Mouse (Mus musculus) adrenal gland, postnatal 10 days (tissue): ENCODE results near the gene Masp1. TPM values are rescaled to one million over a fixed set of nuclear protein-coding genes. Genes with fewer than 3 reads are reported as not detected.

ENCODE experiments used
- DNase-seq: peaks from one replicate; pipeline ENCODE4 v3.0.0; 2021; ENCODE audit warnings: mixed read lengths
- total RNA-seq, 2 experiments: library from RNA; stranded (reverse); gene quantifications; 2 replicates each; pipeline ENCODE4 v1.2.3; 2021

Gene Masp1
- total RNA-seq, 2 experiments from 2014 or later: 54.2 to 65.3 TPM

DNA sequence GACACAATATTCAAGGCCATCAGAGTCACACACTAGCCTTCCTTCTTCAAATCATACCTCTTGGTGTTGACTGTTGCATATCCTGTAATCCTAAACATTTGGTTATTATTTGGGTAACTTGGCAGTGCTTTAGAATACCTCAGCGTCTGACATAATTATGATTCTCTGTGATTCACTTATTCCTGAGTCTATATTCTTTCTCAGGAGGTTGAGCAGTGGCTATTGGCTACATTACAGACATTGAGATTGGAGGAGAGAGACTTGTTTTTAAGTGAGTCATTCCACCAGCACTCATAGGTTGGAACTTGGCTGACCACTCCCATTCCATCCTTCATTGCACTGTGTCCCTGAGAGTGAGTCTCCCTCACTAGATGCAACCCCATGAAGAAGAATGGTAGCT is 7.2 kb downstream of the Masp1 start:
- no peak for DNase-seq

DNA sequence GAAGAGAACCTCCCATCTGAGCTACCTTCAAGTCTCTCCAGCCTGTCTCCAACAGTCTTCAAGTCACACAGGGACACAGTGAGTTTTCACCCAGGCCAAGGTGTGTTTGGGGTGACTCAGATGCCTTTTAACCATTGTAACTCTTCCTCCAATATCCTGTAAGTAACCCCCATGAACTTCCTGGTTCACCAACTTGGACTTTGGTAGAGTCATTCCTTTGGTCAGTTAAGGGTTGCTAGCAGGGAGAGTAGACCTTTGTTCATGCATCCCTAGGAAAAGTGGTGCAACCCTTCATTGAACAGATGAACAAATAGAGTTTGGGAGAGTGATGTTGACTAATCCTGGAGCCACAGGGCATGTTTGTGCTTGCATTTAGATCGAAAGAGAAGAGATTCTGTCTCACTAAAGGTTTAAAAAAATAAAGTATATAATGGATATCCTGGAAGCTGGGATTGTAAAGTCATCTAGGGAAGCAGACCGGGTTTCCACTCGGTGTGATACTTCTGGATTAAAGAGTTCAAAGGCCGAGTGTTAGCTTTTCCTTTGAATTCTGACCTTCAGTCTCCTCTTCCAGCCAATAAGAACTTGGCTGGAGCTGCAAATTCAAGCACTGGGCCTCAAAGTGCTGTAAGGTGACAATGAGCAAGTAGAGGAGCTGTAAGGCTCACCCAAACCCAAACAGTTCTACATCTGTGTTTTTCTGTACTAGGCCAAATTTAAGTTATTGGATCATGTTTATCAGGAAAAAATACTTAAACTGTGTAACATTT is 9.3 kb downstream of the Masp1 start:
- no peak for DNase-seq

DNA sequence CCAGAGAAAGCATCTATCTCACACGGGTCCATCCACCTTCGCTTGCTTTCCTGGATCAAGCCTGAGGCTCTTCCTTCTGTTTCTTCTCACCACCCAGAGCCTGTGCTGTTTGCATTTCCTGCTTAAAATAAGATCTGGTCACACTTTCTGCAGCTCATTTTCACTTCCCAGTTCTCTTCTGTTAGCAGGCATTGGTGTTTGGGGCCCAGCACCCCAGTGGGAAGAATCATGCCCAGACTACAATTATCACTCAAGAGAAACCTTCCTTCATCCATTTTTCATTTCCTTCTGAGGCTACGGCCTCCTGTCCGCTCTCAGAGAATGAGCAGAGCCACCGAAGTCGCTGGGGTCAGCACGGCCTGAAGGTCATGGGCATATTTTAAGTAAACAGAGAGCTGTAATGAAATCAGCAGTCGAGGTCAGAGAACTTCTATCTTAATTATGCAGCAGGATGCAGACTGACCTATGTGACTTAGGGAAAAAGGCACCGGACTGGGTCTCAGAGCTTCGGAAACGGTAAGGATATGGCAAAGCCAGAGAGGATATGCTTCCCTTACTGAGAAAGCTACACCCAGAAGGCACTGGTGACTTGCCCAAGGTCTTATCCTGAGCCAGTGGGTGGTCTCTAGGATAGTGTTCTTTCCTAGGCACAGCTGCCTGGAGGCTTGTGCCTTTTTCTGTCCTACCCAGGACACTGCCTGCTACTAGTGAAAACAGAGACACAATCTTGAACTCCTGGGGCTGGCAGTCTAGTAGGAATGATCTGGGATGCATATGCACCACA is 14.5 kb downstream of the Masp1 start:
- peak; percentile 22 for DNase-seq

DNA sequence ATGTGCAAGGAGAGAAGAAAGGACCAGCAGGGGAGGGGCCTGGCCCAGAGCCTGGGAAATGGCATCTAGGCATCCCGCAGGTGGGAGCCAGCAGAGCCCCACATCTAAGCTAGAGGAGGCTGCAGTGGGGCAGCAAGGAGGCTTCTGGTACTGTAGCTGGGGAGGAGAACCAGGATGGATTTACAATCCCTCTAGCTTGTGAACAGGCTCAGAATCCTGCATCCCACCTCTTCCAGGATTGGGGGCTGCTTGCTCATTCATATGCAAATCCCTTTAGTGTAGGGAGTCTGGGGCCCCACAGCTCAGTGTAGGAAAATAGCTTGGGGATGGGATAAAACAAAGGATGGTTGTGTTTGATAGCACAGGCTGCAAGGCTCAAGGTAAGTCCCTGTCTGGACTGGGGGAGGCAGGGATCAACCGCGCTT is 16.3 kb downstream of the Masp1 start:
- DNase-seq: no peak

DNA sequence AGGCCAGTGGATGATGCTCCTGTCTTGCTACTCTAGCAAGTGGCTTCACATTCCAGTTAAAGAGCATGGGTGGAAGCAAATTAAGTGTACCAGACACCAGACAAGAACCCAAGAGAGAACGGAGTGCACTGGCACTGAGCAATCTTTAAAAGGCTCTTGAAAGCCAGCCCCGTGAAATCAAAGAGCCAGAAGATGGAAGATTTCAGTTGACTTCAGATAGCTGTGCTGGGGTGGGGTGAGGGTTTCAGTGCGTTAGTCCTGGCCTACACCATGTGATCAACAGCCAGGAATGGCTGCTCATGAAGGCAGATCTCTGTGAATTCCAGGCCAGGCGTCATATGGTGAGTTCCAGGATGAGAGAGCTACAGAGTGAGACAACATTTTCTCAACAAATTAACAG is 17.3 kb downstream of the Masp1 start:
- DNase-seq: no peak

DNA sequence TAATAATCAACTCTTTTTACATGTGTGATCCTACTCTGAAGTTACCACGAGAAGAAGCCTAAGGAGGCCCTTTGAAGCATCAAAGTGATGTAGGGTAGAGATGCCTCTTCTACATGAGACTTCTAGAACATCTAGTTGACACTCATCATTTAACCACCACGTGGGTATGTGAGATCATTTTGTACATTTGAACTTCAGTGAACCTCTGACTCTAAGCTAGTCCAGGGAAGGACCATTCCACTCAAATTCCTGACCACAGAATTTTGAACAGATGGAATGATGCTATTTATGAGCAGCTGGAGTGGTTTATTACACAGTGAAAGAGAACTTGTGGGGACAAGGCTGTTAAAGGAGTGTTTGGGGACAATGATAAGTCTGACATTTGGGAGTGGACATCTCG is 18.1 kb downstream of the Masp1 start:
- no peak for DNase-seq

DNA sequence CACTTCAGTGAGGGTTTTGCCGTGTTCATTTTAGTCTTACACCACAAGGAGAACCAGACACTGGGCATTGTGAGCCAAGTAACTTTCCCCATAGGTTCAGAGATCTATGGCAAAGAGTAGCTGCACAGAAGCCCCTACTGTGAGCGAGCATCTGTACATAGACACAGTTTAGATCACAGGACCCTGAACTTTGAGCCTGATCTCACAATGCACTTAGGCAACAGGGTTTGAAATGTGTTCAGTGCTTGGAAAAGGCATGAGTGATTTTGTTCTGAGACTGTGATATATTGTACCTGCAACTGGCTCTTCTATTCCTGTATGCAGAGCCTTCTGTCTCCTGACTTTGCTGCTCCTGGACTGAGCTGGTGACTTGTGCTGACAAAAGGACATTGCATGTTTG is 19.3 kb downstream of the Masp1 start:
- no peak for DNase-seq

DNA sequence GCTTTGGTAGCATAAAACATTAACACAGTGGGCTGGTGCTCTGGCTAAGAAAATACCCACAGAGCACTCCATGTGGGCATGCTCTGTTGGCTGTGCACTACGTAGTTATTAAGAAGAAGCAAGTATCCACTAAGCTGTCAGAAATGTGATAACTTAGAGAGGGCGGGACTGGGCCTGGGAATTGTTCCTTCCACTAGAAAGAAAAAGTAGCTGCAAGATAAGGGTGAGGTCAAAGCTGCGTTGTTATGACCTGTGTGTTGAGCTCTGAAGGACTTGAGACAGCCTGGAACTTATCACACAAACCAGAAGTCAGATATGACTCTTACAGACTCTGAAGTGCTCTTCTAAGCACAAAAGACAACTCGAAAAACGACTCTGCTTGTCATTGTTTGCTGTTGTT is 20.1 kb downstream of the Masp1 start:
- DNase-seq: no peak

DNA sequence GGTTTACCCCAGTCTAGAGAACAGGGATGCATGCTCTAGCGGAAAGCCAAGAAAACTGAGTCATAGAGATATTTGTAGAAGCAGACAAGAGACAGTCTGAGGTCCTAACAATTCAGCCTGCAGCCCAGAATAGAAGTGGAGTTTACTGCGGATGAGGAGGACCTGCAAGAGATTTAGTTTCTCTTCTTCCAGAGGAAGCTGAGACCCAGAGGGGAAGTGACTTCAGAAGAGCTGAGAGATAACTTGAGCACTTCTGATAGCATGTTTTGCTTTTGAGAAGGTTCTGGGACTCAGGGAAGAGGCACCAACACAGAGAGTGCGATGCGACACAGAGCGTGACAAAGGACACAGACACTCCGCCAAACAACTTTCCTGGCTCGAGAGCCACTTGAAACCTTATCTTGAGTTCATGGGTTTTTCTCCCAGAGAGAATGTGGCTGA is 21.9 kb downstream of the Masp1 start:
- no peak for DNase-seq

DNA sequence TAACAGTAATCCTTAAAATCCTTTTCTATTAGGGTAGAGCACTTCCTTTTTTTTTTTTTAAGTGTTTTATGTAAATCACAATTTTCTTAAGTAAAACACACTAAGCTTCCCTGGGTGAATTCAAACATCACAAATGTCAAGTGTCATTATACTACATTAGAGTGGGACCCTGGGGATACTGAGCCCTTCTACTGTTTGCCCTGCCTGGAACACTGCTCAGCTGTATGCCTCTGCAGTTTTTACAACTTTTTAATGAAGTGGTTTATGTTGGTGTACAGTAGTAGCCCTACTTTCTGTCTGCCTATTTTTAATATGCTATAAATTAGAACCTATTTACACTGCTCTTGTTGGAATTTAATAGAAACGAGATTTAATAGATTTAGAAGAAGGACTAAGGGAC is 22.7 kb downstream of the Masp1 start:
- DNase-seq: no peak

DNA sequence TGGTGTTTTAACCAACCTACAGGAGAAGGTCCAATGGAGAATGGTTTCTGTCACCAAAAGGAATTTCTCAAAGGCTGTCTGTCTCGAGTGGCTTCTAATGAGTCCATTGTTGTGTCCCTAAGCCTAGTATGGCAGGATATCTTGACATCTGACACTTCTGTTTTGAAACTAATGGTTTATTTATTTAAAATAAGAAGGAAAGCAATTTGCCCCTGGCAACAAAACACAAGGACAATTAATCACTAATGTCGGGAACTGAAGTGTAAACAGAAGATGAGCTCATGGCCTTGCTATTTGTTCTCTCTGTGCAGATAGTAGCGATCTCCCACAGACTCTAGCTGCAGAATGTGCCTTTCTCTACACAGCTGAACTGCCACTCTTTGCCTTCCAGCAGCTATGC is 23.2 kb downstream of the Masp1 start:
- DNase-seq: peak; percentile 21

DNA sequence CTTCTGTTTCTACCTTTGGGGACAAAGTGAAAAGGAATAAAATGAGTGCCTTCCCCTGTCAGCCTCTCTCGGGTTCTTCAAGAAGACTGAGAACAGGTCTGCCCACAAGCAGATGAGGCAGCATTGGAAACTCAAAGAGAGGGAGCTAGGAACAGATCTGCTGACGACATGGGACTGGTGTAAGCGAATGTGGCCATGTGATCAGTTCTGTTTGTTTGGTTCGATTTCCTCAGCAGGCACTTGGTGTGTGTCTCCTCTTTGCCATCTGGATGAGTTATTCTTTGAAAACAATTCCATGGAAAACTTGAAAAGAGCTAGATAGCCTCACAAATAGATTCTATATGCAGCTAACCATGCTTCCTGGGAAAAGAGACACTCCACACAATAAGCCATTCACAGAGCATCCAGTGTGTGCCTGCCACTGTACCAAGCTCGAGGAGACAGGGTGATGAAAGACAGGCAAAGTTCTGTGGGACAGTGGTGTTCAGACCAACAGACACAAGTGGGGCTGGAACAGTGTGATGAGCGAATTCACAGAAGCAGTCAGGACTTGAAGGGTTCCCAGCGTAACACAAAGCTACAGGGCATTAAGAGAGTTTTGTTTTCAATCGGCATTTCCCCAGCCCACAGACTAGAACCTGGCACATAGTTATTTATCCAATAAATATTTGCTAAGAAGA is 24.2 kb downstream of the Masp1 start:
- DNase-seq: no peak

DNA sequence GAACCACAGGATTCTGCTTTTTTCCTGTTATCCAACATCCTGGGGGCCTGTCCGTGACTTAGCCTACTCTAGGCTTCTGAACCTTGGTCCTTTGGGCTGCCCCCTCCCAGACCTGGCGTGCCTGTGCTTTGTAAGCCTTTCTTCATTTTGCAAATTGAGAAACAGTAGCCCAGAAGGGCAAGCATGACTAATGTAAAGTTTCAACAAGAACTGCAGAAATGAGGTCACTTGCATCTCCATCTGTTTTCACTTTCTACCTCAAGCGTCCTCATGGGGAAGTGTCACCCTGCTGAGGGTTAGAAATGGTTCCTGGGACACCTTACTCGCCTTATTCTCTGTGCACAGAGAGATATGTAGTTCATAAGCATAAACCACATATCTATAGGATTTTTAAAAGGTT is 27.8 kb downstream of the Masp1 start:
- DNase-seq: no peak

DNA sequence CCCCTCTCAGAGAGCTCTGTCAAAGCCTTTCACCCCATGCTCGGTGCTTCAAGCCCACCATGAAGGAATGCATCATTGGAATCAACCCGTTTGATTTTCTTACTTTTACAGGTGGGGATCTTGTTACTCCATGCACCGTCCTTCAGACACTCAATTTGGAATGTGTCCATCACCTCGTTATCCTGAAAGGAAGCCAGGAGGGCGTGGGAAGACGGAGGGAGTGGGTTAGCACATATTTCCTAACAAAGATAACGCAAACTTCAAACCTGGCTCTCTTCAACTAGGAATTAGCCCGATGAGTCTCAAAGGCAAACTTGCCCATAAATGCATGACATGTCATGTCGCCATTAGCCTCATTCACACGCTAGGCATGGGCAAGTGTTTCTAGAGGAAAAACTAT is 37.3 kb downstream of the Masp1 start:
- no peak for DNase-seq

DNA sequence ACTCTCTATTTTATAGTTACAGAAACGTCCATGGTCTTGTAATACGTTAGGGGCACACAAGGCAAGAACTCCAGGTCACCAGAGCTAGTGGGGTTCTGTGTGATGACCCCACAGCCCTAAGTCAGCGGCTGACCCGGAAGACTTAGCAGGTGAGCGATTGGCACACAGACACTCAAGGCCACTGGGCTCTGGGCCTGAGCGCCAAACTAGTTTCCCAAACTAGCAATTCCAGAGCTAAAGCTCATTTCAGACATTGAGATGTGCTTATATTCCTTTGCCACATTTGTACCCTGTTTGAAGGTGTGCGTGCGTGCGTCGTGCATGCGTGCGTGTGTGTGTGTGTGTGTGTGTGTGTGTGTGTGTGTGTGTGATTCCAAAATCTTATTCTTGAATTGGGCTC is 37.8 kb downstream of the Masp1 start:
- no peak for DNase-seq

DNA sequence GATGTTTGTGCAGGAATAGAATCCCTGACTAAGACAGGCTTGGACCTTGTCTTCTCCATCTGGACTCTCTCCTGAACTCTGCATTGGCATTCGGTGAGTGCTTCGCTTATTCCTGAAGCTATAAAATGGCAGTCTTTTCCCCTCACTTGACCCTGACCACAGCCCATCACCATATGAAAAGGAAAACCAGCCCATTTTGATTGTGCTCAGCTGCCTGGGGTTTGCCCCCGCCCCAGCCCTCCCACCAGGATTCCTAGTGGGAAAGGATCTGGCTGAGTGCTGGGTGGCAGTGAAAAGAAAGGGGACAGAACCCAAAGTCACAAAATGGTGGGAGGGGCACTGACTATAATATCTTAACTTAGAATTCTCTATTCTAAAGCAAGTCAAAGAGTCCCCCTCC is 38.4 kb downstream of the Masp1 start:
- no peak for DNase-seq

DNA sequence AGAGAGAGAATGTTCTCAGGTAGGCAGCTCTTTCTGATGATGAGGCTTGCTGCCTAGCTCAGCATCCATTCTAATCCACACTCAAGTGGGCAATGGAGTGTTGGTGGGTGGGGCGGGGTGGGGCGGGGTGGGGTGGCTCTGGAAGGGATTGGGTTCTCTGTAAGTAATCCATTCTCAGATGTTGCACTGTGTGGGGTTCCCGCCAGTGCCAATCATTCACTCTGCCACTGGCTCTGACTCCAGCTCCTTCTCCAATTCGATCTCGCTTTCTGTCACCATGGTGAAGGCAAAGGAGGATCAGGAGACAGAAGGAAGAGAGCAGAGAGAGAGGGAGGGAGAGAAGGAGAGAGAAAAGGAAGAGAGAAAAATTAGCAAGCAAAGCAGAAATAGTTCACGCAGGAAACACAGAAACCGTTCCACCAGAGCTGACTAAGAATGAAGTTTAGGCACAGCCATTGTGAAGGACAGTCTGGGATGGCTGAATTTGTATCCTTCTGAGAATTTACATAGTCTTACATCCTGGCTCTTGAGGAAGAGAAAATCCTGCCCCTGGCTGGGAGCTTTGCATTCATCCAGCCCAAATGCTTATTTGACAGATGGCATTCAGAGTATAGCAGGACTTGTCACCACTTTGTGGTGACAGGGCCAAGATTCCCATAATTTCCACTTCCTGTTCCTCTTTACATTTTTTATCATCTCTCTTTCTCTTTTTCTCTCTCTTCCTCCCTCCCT is 40.6 kb downstream of the Masp1 start:
- DNase-seq: no peak

DNA sequence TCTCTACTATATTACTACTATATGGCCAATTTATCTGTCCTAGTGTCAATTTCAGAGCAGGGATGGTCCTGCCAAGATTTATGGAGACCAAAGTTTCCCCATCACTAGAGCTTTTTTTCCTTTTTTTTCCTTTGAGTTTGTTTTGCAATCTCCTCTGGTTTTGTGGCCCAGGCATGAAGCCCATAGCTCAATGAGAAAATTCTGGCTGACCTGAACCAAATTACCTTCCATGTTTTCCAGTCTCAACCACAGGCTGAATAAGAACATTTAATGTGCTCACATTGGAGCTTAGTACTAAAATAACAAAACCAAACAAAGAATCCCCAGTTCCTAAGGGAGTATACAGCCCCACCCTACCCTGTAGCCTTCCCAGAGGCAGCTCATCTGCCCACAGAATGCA is 44.0 kb downstream of the Masp1 start:
- no peak for DNase-seq

DNA sequence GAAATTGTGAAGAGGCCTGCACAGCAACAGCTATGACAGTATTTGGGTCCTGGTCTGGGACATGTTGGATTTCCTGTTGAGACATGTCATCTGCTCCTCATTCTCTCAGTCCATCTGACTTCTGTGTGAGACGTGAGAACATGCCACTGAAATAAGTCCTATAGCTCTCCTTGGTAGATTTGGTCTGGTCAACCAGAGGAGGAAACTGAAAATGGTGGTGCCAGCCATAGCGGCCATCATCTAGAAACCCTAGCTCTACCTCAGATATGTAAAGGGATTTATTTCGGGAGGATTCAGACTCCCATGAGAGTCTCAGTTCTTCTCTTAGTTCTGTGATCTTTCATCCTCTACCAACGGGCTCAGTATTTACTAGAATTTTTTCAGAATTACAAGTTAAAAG is 45.0 kb downstream of the Masp1 start:
- DNase-seq: no peak

DNA sequence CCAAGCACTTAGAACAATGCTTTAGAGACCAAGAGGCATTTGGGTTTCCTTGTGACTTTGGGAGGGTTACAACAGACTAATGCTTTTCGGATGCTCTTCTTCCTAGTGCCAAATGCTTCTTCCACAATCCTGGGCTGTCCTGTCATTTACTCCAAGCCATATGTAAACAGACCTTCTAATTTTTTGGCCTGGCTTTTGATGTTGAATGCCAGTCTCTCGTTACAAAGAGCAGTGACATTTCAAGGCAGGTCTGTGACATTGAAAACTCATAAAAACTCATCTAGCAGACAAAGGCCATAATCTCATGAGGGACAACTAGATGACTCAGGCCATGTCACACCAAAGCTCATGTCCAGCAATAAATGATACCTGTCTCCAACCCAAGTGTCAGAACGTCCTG is 48.6 kb downstream of the Masp1 start:
- no peak for DNase-seq

DNA sequence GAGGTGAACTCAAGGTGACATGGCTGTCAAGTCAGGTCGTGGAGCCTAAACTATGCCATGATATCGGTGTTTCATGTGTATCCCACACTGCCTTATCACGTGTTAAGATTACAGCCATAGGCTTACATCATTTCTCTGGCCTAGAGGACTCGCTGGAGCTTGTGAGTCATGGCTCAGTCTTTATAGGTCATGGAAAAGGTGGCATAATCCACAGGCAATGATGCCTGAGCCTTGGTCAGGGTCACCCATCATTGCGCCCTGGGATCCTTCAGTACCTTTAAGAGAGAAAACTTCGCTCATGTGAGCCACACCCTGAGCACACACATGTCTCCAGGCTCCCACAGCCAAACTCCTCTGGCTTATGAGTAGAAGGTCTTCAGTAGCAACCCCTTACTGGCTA is 49.1 kb downstream of the Masp1 start:
- DNase-seq: peak; percentile 51

DNA sequence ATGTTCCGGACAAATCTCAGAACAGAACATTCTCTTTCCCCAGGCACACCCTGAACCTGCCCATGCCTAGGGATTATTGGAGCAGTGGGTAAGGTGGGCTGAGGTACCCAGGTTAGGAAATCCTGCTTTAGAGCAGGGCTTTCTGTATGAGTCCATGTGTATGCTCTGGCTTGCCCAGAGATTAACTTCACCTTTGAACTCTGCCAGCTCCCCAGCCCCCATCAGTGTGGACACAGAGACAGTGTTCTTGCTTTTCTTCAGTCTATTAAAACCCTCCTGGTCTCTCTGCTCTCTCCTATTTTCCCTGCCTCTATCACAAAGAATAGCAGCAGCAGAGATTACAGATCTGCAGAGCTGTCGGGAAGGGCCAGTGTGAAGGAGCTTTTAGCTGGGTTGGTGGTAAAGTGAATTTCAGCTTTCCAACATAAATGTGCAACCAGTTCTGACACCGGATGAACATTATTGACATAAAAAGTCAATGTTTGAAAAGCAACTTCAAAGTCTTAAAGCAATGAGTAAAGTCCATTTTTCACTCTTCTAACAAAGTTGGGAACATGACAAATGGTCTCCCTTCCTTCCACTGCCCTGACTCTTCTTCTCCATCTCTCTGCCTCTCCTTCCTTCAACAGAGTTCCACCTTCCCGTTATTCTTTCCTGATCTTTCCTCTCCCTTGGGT is 56.8 kb downstream of the Masp1 start:
- no peak for DNase-seq
